Mouse (Mus musculus): ENCODE measurements at regions not wholly inside any gene's neighbourhood (a gene's known extent, or its start where the extent isn't known, plus 50 kb on each side); places are given as distances from the start of the nearest gene placed in this dataset.

DNA sequence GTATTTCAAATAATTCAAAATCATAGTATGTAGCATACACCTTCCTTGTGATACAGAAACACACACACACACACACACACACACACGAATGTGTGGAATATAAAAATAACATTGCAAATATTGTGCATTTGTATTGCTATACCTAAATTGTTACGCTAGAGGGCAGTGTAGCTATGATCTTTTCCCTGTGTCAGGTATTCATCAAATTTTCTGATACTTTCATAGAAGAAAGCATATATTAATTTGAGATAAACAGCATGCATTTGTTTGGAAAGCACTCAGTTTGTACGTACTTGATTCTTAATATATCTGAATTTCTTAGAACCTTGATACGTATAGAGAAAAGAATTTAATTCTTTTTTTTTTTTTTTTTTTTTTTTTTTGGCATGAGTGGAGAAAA, 1700.9 kb upstream of the Sel1l start:
- no peak for DNase-seq (ENCODE audit: low spot score in 2 of 2)

DNA sequence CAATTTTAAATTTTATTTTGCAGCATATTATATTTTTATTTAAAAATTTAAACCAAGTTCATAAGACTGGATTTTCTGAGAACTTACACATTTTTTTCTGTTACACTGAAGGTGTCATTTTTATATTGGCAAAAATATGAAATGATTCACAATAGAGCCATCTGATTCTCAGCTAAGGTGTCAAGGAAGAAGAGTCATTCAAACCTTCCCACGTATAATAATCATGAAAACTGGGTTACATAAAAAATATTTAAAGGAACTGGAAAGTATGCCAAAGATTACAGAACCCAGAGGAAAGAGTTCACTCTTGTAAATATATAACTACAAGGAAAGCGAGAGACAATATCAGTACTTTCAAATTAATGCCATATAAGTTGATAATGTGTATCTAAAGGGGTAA, 1674.5 kb upstream of the Sel1l start:
- no peak for DNase-seq (ENCODE audit: low spot score in 2 of 2)

DNA sequence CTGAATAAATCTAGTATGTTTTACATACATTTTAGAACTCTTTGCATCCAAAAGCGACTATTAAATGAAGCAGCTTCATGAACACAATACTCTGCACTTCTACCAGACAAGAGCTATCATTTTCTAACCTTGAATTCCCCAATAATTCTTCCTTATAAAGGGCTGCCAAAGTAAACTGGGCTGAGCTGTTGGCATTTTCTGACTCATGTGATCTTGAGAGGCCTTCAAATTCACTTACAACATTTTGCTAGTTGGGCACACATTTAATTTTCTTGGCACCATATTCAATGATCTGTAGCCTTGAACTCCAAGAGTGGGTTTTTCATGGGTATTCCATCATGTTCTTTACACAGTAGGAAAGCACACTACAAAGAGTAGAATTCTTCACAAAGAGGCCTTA, 1637.4 kb upstream of the Sel1l start:
- DNase-seq (ENCODE audit: low spot score in 2 of 2): no peak

DNA sequence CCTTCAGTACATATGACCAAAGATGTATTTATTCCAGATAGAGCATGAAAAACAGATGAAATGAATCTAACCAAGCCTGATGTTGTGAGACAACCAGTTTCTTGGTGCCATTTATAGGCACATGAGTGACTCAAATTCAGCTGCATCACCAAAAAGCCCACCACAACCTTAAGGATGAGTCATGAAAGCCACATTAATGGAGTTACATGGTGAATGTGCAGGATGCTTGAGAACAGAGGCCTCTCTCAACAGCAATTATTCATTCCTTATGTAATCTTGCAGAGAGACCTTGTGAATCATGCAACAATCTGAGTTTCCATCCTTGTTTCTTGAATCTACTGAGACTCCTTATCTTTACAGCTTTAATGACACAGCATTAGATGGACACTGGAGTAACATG, 1613.1 kb upstream of the Sel1l start:
- DNase-seq (ENCODE audit: low spot score in 2 of 2): no peak

DNA sequence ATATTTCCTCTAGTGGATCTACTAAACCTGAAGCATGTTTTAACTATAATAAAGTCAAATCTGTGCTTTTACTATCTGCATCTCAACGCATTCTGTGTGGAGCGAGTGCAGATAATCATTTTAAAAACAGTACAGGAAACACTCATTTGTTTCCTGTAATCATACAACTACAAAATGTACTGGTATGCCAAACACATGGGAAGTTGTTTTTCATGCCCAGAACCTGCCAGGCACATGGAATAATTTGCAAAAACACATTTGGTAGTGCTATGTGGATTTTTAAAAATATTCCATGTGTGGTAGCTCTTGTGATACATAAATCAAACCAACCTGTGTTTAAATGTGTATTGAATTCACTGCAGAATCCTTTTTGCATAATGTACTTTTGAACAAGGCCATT, 1600.5 kb upstream of the Sel1l start:
- DNase-seq (ENCODE audit: low spot score in 2 of 2): no peak

DNA sequence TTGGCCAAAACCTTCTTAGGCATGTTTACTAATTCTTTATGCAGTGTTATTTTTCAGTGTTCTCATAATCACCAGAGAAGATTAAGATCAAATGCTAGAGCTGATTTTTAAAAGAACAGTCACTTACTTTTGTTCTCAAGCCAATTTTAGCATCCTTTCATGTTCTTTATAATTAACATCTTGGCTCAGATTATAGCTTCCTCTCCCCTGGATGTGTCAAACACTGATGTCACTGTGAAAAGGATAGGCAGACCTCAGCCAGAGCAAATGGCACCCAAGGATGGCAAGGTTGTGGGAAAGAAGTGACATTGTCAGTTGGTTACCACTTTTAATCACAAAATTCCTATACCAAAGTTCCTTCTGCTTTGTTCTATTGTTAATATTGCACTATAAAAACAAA, 1580.3 kb upstream of the Sel1l start:
- DNase-seq (ENCODE audit: low spot score in 2 of 2): no peak

DNA sequence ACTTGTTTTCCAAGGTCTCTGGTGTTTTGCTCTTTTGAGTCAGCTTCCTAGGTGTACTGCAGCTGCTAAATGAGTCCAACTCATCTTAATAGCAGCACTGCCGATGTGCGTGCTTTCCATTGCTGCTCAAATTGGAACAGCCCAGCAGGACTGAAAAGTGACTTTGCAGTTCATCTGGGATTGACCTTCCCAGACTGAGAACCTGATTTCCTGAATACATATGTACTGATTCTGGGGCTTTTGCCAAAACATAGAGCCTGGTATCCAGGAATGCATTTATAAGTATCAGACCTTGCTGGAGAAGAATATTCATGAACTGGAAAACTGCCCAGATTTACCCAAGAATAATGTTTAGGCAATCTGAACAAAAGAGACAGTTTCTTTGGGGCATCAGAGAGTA, 1579.0 kb upstream of the Sel1l start:
- DNase-seq (ENCODE audit: low spot score in 2 of 2): no peak

DNA sequence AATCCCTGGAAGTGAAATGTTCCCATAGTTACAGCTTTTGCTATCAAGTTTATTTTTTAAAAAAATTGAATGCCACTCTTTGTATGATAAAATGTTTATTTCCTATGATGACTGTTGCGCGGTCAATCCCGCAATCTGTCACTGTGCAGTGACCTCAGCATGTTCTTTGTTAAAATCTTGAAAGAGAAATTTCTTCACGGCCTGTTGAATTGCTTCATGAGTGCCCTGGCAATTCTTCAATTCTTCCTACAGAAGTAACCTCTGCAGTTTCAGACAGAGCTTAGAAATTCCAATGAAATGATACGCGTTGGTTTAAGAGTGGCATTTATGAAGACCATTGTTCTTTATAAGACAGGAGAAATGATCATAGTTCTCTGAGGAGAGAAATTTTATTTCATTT, 1567.4 kb upstream of the Sel1l start:
- no peak for DNase-seq (ENCODE audit: low spot score in 2 of 2)

DNA sequence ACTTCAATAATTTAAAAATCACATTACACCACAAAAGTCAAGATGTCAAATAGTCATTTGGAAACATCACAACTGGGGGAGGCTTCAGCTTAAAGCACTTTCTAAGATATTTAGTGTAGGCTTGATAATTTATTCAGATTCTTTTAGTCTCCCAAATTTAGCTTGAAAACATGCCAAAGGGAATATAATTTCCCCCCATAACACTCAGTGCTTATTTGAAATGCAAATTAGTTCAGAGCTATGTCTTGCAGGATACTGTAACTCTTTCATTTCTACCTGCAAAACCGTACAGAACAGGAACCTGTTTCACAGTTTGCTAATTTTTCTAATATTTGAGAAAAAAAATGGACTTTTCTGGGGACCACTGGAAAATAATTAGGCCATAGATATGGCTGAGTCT, 1566.8 kb upstream of the Sel1l start:
- no peak for DNase-seq (ENCODE audit: low spot score in 2 of 2)

DNA sequence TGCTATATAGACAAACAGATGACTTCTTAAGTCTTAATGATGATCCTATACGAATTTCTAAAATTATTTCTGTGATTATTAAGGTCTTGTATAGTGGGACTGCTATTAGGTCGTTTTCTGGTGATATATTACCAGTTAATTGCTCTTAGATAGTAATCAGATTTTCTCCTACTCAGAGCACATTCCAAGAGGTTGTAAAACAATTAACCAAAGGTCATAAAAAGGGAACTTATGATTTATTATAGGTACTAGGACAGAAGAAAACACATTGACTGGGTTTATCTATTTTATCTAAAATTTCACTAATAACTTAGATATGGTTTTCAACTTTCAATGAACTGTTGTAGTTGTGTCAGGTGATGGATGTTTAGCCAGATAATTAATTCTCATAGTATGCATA, 1536.6 kb upstream of the Sel1l start:
- no peak for DNase-seq (ENCODE audit: low spot score in 2 of 2)

DNA sequence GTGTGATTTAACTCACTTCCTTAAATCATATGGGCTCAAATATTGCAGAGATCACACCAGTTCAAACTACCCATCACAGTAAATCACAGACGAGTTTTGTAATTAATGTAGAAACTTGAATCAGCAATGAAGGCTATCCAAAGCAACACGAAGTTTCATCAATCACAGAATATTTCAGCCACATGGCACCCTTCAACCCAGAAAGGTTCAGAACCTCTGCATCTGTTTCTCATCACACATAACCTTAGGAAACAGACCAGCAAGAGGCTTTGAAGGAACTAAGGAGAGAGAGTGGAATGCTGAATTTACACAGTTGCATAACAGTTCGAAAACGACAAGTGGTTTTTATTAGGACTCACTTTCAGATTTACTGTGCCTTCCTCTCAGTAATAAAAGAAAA, 1494.0 kb upstream of the Sel1l start:
- no peak for DNase-seq (ENCODE audit: low spot score in 2 of 2)

DNA sequence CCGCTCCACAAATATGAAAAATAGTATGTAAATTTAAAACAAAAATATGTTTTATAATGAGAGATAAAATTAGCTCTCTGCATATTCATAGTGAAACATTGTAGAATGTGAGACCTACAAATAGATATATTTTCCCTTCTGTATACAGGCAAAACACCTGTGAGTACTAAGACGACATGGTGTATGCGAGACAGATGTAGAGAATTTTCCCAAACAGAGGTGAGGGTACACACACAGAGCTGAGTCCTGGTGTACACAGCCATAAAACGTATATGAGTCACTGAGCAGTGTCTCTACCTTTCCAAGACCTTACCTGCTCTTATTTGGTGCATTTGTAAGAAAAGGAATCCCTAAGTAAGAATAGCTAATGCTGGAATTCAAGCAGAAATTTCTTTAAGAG, 1493.6 kb upstream of the Sel1l start:
- DNase-seq (ENCODE audit: low spot score in 2 of 2): no peak

DNA sequence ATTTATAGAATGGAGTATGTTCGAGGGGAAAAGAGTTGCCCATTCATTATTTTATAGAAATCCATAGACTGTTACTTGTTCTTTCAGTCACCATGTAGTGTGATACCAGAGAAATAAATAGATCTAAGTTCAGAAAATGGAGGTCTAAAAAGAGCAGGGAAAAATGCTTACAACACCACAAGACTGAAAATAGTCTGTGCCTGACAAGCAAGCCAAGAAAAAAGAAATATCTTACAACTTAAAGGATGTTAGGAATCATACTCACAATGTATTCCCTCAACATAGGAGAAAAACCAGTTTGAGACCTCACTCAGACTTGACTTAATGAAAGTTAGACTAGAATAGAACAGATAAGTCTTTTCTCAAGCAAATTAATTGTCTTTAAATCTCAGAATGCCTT, 1486.6 kb upstream of the Sel1l start:
- DNase-seq (ENCODE audit: low spot score in 2 of 2): no peak

DNA sequence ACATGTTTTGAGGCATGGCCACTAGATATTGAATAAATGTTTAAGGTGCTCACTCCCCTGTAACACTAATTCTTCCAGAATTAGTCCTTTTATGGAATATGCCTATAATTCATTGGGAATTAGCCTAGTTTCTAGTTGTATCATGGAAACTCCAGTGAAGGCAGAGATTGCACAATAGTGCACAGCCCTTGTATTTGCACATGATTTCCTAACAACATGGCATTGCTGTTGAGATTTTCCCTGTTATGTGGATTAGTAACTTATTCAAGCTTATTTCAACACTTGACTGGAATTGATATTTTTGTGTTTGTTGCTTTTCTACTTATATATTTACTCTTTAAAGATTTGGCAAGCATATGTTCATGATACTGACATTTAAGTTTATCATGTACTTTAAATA, 1463.3 kb upstream of the Sel1l start:
- no peak for DNase-seq (ENCODE audit: low spot score in 2 of 2)

DNA sequence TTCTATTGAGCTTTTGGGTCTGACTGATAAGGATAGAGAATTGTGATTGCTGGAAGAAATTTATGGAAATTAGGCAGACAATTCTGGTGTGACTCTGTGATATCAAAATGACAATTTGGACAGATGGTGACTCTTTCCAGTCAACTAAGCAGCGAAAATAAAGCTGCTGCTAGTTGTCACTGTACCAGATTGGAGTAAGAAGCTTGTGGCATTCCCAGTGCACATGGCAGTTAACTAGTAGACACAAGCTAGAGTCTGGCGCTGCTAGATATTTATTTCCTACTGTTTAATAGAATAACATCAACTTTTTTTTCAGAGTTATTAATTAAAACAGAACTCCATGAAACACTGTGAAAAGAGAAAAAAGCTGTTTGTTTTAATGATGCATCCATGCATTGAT, 1432.9 kb upstream of the Sel1l start:
- no peak for DNase-seq (ENCODE audit: low spot score in 2 of 2)

DNA sequence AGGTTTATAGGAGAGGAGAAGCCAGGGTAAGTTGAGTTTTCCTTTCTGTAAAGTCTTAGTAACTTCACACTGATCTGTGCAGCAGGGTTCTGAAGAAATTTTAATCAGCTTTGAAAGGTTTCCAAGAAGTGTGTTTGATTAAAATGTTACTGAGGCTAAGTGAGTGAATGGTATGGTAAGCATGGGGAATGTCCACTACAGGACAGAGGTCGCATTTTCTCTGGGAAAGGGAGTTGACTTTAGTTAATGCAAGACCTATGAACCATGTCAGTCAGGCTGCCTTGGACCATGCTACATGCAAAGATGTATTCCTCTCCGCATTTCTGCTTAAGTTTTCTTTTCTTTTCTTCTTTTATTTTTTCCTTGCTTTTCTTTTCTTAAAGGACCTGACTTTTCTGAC, 1424.7 kb upstream of the Sel1l start:
- no peak for DNase-seq (ENCODE audit: low spot score in 2 of 2)

DNA sequence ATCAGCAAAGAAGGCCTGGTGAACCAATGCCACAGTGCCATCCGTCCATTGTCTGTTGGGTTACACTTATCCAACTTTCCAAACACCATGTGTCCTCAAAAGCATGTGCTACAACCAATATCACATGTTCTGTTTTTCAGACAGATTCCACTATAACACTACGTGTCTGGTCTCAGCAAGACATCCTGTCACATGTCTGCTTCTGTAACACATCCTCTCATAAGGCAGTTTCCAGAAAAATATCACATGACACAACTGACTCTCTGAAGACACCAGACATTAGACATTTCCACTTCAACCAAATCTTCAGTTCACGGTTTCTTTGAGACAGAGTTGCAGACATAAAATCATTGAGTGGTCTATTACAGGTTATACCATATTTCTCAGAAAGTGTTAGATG, 1381.3 kb upstream of the Sel1l start:
- DNase-seq (ENCODE audit: low spot score in 2 of 2): no peak

DNA sequence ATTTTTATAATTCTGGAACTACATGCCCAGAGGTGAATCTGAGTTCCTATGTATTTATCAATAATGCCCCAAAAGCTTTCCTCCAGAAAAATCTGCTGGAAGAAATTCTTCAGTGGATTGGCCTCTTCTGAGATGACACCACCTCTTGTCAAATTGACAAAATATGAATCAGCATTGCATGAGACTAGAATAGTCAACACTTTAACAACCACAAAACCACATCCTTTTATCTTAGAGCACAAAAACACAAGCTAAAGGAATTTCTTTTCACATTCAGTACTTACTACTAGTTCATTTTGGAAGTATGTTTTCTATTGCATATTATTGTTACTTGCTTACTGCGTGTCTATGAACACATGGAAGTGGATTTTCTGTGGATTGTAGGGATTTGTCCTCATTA, 1377.9 kb upstream of the Sel1l start:
- DNase-seq (ENCODE audit: low spot score in 2 of 2): no peak

DNA sequence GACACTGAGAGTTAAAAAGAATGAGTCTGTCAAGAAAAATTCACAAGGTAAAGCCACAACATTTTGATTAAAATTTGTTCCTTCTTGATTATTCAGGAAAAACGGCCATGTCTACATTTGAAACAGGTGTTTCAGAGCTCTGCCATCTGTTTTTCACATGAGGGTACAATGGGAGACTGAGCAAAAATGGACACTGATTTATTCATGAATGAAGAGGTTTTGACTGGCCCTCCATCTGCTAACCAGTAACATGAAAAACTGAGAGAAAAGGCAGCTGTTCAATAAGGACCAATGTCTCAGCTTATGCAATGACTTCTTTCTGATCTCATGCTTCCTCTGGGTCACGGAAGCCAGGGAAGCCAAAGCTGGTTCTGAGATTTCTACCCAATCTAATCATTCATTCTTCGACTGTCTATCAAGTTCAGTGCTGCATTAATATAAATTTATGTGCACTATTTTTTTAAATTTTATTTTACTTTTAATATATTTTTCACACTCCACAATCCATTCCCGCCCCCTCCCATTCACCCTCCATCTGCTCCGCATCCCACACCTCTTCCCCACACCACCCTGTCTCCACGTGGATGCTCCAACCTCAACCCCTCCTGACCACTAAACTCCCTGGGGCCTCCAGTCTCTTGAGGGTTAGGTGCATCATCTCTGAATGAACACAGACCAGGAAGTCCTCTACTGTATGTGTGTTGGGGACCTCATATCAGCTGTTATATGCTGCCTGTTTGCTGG, 1372.4 kb upstream of the Sel1l start:
- no peak for DNase-seq (ENCODE audit: low spot score in 2 of 2)

DNA sequence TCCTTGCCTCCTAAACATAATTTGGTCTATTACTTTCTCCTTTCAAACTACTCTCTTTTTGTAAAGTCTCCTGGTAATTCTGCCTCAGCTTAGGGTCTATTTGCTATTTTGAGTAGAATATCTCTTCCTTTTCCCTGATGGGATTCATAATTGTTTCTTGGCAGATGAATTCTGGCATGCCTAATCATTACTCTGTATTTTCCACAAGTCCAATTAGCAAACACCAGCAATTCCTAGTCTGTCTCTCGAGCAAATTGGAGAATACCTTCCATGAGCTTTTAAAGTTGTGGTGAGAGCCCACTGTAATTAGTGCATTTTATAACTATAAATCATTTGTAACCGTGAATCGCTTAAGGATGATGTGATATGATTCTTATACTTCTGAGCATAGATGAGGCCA, 1358.6 kb upstream of the Sel1l start:
- DNase-seq (ENCODE audit: low spot score in 2 of 2): no peak

DNA sequence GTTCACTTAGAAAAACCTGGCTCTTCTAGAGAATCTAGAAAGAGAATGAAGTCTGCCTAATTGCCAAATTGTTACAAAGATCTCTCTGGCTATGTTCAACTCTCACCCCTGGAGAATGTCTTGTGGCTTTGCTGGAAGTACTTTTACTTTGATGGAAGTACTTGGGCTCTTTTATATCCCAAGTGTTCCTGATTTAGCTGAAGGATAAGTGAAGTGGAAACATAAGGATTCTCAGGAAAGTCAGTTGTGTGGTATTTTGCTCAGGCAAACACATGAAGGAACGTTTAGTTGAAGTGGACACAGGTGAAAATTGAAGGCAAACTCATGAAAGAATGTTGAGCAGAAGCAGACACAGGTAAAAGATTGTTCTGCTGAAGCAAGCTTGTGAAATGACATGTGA, 1340.0 kb upstream of the Sel1l start:
- no peak for DNase-seq (ENCODE audit: low spot score in 2 of 2)

DNA sequence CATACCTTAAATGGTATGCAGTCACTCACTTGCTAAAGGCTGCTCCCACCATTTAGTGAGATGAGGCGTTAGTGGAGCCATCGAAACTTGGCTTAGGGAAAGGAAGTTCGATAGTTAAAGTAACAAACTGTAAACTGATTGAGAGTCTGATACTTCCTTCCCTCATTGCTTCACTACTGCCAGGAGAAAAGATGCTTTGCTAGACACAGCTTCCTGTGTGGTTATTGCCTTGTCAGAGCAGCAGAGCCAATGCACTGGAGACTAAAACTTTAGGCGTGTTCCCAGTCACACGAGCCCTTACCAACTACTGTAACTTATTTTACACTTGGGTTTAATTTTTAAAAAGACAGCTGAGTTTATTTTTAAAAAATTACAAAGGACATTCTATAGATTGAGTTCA, 1324.8 kb upstream of the Sel1l start:
- no peak for DNase-seq (ENCODE audit: low spot score in 2 of 2)

DNA sequence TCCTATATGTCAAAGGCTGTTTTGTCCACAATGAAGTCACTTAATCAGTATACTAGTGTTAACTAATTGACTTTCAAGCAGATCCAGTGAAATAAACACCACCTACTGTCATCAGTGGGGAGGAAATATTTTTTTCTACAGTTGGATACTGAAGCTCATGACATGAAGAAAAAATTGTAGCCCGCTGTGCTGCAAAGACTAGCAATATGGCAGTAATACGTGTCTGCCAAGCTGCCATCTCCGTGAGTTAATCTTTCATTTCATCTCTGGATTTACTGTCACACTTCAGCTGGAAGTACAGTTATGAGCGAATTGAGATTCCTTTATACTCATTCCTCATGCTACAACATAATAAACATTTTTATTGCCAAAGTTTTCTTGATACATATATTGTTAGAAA, 1311.3 kb upstream of the Sel1l start:
- DNase-seq (ENCODE audit: low spot score in 2 of 2): no peak

DNA sequence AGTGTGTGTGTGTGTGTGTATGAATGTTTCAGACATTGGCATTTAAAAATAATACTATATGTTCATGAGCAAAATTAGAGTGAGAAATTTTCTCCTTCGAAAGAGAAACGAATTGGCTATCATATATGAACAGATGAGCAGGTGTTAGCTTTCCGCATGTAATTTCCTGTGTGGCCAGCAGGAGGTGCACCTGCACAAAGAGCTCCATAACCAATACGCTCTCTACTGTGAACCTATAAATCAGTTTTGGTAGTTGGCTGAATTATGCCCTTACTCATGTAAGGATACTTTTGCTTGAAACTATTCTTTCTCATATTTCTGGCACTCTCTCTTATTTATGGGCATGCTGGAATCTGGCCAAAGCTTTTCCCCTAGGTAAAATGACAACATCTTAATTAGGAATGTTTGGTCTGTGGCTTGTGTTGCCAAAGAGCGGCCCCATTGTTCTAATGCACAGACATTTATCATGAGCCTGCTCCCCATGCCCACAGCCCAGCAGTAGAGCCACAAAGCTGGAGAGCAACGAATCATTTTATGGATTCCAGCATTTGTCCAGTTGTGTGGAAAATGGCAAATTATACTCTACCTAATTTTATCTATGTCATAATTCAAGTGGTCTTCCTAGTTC, 1303.8 kb upstream of the Sel1l start:
- peak in 1 of 2 experiments; percentile 1 for DNase-seq (ENCODE audit: low spot score in 2 of 2)

Data from urinary bladder, postnatal 36 days (tissue).